17 mouse cellular contexts compared by ENCODE assay signal in the genomic region with DNA sequence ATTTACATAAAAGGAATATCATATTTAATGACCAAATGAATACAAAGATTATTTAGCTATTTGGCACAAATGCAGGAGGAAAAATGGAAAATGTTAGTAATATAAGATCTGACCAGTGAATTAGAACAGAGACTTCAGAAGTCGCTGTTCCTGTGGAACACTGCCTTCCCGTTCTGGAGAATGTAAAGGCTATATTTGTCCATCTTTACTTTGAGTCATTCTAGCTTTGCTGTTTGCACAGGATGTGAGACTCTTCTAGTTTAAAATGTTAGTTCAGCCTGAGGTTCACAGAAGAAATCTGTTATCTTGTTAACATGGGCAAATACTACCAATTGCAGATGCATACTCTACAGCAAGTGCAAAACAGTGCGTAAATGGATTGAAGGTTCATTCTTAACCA.
"Had no signal": no experiment of that assay in that cellular context is flagged by ENCODE, and none has a peak within 500 bp of the region (broad histone marks: within the 10 kb centered on the region; RNA-seq: fewer than 3 reads in every experiment).

No protein-coding gene starts in this region.

- DNase-seq: left cerebral cortex, postnatal 4 days; liver; liver, embryonic 13.5 days; liver, postnatal 0 days; lung, adult 18-20 months; lung, adult 2 months; lung, embryonic 14.5 days; lung, postnatal 10 days; lung, postnatal 14 days; lung, postnatal 36 days; lung, postnatal 4 days; midbrain, embryonic 14.5 days had no signal

- ATAC-seq: liver, embryonic 12.5 days; liver, postnatal 0 days; lung, postnatal 0 days; midbrain, embryonic 13.5 days; midbrain, embryonic 15.5 days; midbrain, embryonic 16.5 days had no signal
